Mouse (Mus musculus) MN1 (cell line): ENCODE data around the gene Gm26661.

Experiments
- DNase-seq: peaks from one replicate; pipeline ENCODE4 v3.0.0-alpha.2; 2016; ENCODE audit warnings: low spot score

Gm26661 gene

GRCm38 (mm10) chr14:7791532-7792159, at the start of gene Gm26661:
Gene Gm26661 (plus strand): TSS chr14:7791587.
- peak; percentile 53 for DNase-seq

GRCm38 (mm10) chr14:7748944-7749763, 42.2 kb upstream of the Gm26661 start:
- peak; percentile 69 for DNase-seq

DNA sequence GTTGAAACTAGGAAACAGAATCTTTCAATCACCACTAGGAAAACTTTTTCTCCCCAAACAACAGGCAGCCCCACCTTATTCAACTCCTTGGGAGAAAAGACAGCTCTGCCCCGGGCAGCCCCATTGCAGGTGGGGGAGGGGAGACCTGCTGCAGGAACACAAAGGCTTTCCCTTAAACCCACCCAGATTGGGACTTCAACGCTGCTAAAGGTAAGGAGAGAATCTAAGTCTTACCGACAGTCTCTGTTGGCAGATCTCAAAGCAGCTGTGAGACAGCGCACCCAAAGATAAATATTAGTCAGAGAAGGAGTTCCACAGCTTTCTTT, 41.7 kb upstream of the Gm26661 start:
- peak; percentile 29 for DNase-seq

DNA sequence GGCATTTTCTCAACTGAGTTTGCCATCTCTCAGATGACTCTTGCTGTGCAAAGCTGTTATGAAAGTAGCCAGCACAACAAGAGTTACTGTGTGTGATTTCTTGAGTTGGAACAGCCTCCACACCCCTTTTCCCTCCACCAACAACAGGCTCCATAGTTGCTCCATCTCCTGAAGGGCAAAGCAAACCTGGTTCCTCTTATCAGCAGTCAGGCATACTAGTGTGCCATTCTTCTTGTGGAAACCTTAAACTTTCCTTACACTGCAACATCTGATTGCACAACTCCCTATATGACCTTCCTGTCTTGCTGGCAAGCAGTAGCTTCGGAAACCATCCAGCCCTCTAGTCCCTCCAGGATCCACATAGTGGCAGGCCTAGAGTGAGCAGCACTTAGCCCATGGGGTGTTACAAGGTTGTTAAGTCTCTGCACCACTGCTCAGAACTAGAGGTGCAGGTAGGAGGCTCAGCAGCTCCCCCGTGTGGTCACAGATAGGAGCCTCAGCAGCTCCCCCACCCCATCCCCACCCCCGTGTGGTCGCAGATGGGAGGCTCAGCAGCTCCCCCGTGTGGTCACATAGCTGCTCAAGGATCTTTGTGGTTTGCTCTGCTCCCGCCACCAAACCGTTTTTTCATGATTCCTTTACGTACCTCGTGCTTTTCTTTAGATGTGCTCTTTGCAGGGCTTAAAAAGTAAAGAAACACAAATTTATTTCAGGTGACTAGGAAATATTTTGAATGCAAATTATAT, 25.6 kb upstream of the Gm26661 start:
- DNase-seq = peak; percentile 73

GRCm38 (mm10) chr14:7773714-7774389, 17.5 kb upstream of the Gm26661 start:
- DNase-seq = peak; percentile 79

- no peak for DNase-seq
Measured at GRCm38 (mm10) chr14:7786073-7786472, 5.3 kb upstream of the Gm26661 start.

DNA sequence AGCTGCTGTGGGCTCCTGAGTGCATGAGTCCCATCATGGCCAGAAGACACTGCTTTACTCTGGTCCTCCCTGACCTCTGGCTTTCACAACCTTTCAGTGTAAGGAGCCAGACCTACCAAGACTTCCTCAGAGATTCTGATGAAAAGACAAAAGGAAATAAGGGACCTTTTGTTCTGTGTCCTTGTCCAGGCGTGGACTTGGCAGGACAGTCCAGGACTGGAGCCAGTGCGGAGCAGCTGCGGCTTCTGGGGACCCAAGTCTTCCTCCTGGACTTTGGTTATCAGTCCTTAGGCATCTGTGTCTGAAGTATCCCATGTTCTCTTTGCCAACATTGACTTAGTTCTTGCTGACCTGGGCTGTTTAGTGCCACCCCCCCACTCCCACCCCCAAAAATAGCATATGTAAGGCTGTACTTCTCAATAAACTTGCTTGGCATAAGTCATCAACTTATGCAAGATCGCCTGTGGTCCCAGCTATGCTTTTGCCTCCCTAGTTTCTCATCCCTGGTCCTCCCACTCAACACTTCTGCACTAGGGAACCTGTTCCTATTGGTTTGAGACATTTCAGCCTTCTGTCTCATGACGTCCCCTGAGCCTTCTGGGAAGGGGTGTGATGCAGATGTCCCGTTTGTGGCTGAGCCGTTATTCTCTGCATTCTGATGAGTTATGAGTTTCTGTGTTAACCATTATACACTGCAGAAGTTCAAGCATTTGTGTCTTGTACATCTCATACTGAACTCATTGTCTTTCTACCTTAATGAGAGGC, 1.9 kb upstream of the Gm26661 start:
- no peak for DNase-seq

DNA sequence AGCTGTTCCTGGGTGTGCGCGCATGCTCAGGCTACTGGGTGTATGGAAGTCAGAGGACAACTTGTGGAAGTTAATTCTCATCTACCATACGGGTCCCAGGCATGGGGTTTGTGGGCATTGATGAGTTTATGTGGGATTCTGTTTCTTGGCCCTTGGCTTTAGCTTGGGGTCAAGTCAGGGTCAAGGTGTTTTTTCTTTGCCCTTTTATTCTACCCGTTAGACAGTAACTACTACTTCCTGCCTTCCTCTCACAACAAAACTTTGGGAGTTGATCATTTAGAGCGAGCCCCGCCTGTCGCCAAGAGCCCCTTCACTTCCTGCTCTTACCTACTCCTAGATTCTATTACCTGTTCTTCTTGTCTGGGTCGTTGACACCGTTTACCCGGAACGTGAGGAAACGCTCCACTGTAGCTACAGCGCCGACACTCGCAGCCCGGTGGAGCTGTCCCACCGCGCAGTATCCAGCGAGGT, 291 bp upstream of the Gm26661 start:
- DNase-seq = no peak

DNA sequence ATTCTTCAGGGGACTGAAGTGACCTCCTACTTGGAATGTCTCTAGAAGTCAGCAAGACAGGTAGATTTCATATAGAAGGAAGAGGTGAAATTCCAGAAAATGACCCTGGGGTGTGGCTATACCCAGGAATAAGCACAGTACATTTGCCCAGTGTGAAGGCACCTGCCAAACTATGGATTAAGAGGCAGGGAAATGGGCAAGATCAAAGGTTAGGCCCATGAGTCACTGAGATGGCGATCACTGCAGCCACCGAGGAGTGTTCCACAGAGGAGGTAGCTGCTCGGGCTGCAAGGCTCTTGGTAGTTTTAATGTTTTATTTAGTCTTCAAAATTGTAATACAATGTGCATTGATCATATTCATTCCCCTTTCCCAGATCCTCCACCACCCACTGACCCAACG, 4.6 kb downstream of the Gm26661 start:
- DNase-seq = no peak

DNA sequence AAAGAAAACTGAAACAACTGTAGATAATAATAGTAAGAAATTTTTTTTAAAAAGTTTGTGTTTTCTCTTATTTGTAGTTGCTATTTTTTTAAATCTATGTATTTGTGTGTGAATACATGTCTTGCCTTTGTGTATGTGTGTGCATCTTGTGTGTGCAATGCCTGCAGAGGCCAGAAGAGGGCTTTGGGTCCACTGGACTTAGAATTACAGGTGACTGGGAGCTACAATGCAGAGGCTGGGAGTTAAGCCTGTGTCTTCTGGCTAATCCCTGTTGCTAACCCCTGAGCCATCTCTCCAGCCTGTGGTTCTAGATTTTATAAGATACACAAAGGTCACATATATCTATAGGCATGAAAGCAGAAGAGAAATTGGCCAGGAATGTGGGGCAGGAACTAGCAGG, 9.2 kb downstream of the Gm26661 start:
- DNase-seq = no peak

DNA sequence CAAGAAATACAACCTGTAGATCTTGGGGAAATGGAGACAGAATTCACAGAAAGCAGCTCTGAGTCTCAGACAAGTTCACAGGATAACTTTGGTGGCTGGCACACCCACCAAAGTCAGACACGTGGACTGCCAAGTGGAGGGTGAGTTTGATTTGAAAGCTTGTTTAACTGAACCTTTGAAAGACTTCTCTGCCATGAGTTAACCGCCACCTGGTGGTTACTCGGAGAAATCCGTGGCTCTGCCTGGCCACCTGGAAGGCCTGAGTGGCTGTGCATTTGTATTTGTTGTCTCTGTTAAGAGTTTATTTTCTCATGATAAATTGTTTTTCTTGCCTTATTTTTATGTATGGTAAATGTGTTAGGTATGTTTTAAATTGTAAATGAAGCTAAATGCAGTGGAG, 10.4 kb downstream of the Gm26661 start:
- DNase-seq = peak; percentile 44

DNA sequence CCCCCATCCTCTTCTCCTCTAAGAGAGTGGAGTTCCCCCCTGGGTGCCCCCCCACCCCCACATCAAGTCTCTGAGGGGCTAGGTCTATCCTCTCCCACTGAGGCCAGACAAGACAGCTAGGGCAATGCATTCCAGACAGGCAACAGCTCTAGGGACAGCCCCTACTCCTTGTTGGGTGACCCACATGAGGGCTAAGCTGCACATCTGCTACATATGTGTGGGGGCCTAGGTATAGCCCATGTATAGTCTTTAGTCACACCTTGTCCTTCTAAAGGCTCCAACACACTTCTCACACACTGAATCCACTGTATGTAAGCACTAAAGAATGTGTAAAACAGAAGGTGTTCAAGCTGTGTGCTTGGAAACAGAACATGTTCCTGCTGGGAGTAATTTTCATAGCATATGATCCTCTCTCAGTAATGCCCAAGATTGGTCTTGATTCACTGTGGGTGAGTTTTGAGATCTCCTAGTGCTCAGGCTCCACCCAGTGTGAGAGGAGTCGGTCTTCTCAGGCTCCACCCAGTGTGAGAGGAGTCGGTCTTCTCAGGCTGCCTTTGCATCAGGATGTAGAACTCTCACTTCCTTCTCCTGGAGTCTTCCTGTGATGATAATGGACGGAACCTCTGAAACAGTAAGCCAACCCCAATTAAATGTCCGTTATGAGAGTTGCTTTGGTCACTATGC, 12.6 kb downstream of the Gm26661 start:
- no peak for DNase-seq

- no peak for DNase-seq
Measured at GRCm38 (mm10) chr14:7804558-7804905, 13.1 kb downstream of the Gm26661 start.

DNA sequence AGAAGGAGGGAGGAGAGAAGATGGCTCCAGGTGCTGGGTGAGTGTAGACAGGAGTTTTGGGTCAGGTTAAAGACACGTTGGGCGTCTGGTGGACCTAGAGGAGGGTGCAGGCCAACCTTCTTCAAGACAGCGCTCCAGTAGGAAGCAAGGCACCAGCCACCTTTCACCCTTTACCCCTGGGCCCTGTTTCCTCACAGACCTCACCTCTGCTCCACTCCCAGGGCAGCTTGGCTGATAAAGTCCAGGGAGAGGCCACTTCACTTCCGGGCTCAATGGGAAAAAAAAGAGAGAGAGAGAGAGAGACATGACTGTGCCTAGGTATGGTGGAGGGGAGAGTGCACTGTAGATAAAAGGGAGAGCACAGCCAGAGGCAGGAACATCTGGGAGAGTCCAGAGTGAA, 16.3 kb downstream of the Gm26661 start:
- no peak for DNase-seq

DNA sequence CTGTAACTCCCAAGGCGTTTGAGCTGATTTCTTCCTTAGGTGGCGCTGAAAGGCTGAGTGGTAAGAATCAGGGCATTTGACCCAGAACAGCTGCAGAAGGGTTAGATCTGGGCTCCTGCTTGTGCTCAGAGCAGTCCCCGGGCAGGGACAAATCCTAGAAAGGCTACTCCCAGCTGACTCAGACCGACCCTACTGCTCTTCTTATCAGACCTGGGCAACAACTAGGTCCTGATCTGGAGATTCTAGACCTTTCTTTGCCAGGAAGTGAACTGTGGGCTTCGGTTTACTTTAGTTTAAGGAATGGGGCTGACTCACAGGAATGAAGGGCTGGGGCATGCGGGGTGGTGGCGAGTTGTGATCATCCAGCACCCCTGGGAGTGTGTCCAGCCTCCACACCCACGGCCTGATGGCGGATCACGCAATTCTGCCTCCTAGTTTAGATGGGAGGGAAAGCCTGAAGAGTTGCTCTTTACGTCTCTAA, 17.2 kb downstream of the Gm26661 start:
- DNase-seq = peak; percentile 11

GRCm38 (mm10) chr14:7809043-7809955, 17.9 kb downstream of the Gm26661 start:
- peak; percentile 42 for DNase-seq

DNA sequence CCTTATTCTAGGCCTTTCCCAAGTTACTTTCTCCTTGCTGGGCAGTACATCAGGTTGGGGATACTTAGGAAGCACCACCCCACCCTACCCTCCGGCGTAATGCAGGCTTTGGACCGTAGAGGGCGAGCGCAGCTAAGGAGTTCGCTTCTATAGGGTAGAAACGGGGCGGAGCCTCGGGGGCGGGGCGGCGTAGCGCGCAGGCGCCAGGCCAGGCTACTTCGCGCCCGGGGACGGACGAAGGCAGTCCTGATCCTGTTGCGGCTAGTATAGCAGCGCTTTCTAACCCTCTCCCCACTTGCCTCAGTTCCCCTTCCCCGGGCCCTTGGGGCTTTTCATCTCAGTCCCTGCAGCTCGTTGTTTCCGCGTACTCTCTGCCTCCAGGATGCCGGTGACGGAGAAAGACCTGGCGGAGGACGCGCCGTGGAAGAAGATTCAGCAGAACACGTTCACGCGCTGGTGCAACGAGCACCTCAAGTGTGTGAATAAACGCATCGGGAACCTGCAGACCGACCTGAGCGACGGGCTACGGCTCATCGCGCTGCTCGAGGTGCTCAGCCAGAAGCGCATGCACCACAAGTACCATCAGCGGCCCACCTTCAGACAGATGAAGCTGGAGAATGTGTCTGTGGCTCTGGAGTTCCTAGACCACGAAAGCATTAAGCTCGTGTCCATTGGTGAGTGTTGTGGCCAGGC, 26.5 kb downstream of the Gm26661 start, which contains the start of gene Flnb:
TSS of gene Flnb (plus strand) at position 188 of the 693 bp plus-strand sequence.
- peak; percentile 94 for DNase-seq

DNA sequence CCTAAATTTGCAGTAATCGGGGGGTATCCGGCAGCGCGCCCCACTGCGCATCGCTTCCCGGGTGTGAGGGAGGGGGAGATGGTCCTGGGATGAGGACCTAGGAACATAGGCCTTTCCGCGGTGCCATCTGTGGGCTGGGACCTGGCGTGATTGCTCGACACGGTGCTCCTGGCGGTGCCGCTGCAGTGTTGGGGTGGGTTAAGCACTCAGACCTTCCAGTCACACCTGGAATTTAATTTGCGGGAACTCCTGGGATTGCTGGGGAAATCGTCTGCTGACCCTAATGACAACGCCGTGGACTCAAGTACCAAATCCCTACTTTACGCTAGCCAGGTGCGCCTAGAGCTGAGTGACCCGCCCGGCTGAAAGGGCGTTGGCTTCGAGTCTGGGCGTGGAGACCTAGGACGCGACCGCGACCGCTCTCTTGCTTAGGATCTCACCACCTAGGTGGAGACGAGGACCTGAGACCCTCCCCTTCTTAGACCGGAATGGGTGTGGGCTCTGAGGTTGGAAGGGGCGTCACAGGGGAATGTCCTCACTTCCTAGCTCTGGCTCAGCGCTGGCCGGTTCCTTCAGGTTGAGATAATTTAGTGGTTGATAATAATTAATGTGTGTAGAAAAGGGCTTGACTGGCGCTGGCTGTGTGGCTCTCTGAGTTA, 27.2 kb downstream of the Gm26661 start:
- DNase-seq = peak; percentile 32

GRCm38 (mm10) chr14:7819446-7819845, 28.1 kb downstream of the Gm26661 start:
- DNase-seq = no peak
